Mouse (Mus musculus): ENCODE results near the gene Pde4d.

Gene Pde4d

DNA sequence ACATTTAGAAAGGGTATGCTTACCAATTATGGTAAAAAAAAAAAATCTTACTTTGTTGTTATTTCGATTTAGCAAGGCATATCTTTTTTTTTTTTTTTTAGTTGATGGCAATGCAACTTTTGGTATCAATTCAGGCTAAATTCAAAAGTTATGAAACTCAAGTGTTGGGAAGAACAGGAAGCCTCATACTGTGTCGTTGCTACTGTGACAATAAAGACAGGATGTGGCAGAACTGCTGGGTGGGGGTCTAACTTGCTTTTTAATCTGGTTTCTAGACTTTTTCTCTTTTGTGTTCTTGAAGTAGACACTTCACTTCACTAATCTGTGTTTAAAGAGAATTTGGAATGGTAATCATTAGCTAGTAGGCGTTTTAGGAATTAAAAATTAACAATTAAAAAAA is 147.2 kb downstream of the Pde4d start:
- no peak for DNase-seq (ENCODE audit: low read depth, low spot score)

DNA sequence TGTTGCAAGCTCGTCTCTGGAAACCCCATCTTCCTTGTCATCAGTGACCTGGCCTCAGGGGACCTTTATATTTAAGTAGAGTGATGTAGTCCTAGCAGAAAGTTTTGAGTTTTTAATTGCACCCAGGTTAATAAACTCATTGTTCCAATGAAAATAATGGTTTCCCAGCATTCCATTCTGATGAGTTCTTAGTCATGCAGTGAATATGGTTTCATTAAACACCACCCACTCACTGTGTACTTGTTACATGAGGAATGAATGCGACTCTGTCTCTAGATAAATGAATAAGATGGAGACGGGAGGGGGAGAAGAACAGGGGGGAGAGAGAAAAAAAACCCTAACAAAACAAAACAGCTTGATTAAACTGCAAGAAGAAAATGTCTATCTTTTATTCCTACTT is 148.9 kb downstream of the Pde4d start:
- DNase-seq (ENCODE audit: low read depth, low spot score) = no peak

- DNase-seq (ENCODE audit: low read depth, low spot score) = no peak
These were observed 149.6 kb downstream of the Pde4d start for GRCm38 (mm10) chr13:108599186-108599900.

GRCm38 (mm10) chr13:108601021-108601420 is 151.3 kb downstream of the Pde4d start:
- no peak for DNase-seq (ENCODE audit: low read depth, low spot score)

DNA sequence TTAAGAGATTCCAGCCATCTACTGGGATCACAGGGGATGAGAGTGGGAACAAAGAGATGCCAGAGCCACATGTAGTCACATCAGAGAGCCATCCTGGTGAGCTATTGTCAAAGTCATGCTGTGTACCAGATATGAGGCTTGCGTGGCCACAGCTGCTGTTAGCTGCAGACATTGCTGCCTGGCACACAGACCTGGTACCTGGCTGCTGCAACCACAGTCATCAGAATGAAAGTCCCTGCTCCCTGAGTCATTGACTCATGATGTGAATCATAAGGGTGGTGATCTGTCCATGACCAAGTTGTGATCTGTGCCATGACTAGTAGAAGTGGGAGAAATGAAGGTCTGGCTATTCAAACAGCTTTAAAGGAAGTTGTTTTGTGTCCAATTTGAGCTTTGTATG is 153.8 kb downstream of the Pde4d start:
- no peak for DNase-seq (ENCODE audit: low read depth, low spot score)

DNA sequence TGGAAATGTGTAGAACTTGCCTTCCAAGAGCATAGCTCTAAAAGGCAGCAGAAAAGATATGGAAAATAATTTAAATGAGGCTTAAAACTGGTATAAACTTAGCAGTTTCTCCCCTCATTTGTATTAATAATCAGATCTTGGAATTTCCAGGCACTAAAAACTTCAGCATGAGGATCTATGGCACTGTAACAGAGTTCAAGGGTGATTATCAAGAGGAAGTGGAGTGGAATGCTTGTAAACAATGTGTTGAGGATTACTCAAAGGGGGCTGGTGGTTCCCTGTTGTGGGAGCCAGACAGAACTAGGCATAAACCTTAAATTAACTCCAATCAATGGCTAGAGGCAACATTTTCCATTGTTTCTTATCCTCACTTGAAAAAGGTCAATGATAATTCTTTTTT is 154.5 kb downstream of the Pde4d start:
- no peak for DNase-seq (ENCODE audit: low read depth, low spot score)

DNA sequence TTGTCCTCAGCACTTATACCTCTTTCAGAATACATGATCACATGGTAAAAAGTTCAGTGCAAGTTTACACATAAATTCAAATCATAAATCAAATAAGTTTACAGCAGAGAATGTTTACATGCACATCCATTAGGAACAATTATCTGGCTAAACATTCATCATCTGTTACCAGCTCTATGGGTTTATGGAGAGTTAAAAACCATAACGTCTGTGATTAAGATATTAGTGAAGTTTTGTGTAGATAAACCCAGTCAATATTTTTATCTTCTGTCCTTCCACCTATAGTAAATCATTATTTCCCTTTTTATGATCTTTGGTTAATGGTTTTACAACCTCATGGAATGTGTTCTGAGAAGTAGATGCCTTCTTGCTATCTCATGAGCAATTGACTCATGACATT is 168.5 kb downstream of the Pde4d start:
- no peak for DNase-seq (ENCODE audit: low read depth, low spot score)

DNA sequence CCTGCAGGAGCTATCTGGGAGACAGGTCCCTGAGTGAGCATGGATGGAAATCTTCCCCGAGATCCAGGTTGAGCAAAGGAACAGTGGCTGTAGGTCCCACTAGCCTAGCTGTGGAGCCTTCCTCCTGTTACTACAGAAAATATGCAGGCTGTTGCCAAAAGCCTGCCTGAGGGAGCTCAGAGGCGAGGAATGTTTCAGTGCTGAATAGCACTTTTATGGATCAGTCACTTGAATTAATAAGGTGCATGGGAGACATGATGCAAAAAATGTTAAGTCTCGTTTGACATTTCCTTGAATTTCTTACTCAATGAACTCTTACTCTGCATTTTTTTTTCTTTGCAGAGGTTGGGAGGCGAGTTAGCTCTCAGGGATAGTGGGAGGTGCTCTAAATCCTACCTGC is 172.9 kb downstream of the Pde4d start:
- DNase-seq (ENCODE audit: low read depth, low spot score) = no peak

DNA sequence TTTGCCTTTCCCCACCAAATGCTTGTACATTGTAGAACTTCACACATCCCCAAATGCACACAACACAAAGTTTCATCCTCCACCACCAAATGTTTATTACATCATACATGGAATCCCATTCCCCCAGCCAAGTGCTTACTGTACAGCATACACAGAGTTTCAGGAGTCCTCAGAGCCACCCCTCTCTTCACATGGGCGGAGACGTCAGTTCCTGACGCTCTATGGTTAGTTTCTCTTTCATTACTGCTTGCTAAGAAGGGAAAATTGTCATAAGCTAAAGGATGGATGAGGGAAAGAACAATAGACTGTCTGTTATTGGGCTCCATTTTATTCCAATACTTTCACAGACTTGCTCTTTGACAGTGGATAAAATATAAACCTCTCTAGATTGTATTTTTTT is 174.2 kb downstream of the Pde4d start:
- no peak for DNase-seq (ENCODE audit: low read depth, low spot score)

DNA sequence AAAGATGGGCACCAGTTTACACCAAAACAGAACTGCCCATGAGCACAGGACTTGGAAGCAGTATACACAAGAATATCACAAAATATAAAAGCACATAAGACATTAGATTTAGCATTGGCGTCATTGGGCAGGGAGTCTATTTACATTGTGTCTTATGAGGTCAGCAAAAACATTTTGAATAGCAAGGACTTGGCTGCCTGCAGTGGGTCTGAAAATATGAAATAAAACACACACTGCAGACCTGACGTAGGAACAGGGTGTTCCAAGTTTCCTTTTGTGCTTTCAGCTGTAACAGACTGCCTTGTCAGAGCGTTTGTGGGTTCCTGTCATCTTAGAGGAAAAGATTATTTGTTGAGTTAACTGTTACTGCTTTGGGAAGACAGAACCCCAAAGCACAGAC is 176.4 kb downstream of the Pde4d start:
- DNase-seq (ENCODE audit: low read depth, low spot score) = no peak

- DNase-seq (ENCODE audit: low read depth, low spot score) = no peak
These were observed 178.8 kb downstream of the Pde4d start for GRCm38 (mm10) chr13:108628501-108628900.

- no peak for DNase-seq (ENCODE audit: low read depth, low spot score)
These were observed 180.8 kb downstream of the Pde4d start for GRCm38 (mm10) chr13:108630576-108630975.

GRCm38 (mm10) chr13:108631222-108631621 is 181.5 kb downstream of the Pde4d start:
- DNase-seq (ENCODE audit: low read depth, low spot score) = no peak

GRCm38 (mm10) chr13:108636526-108636925 is 186.8 kb downstream of the Pde4d start:
- DNase-seq (ENCODE audit: low read depth, low spot score) = no peak

GRCm38 (mm10) chr13:108642259-108642658 is 192.5 kb downstream of the Pde4d start:
- no peak for DNase-seq (ENCODE audit: low read depth, low spot score)

GRCm38 (mm10) chr13:108646801-108647200 is 197.1 kb downstream of the Pde4d start:
- DNase-seq (ENCODE audit: low read depth, low spot score) = no peak

- DNase-seq (ENCODE audit: low read depth, low spot score) = no peak
These were observed 197.5 kb downstream of the Pde4d start for GRCm38 (mm10) chr13:108647239-108647638.

- no peak for DNase-seq (ENCODE audit: low read depth, low spot score)
These were observed 204.4 kb downstream of the Pde4d start for GRCm38 (mm10) chr13:108654026-108654723.

- DNase-seq (ENCODE audit: low read depth, low spot score) = no peak
These were observed 216.8 kb downstream of the Pde4d start for GRCm38 (mm10) chr13:108666579-108666978.

DNA sequence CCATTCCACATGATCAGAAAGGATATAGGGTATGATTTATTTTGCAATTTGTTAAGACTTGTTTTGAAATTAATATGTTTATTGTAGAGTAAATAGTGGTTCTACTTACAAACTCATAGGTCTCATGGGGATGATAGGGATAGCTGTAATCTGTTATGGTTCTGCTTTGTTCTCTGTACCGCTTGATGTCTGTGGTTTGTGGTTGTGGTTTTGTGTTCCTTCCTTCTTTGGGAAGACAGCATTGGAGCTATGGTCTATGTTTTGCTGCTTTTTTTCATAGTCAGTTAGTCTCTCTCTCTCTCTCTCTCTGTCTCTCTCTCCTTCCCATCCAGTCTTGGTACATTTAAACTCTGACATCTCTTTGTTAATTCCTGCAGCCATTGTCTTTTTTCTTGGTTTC is 217.3 kb downstream of the Pde4d start:
- no peak for DNase-seq (ENCODE audit: low read depth, low spot score)

- no peak for DNase-seq (ENCODE audit: low read depth, low spot score)
These were observed 227.3 kb downstream of the Pde4d start for GRCm38 (mm10) chr13:108677056-108677455.

GRCm38 (mm10) chr13:108683018-108683417 is 233.3 kb downstream of the Pde4d start:
- no peak for DNase-seq (ENCODE audit: low read depth, low spot score)

DNA sequence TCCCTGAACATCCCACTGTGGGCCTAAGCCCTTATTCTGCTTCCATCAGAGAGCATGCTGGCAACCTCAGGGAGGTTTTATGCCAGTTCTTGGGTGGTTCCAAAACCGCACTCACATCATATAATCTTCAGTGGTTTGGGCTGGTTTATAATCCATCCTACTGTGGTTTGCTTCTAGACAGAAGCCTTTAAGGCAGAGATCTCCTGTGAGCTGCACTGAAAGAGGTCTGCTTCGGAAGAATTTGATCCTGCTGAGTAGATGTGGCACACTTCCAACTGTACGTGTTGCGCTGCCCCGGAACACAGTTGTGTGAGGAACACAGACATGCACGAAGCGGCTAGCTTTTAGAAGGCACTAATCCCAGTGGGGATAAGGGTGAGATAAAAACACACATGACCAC is 236.1 kb downstream of the Pde4d start:
- no peak for DNase-seq (ENCODE audit: low read depth, low spot score)

Measured in telencephalon, adult 2 months (tissue).